Mouse (Mus musculus) ES-E14 (cell line): ENCODE data around the gene Dennd6b.

Experiments
- CHD2 ChIP-seq: IDR thresholded peaks from 2 replicates; pipeline ENCODE4 v1.6.1; 2014; ENCODE audit warnings: mild to moderate bottlenecking, low read depth, low read length, inconsistent platforms
- ZC3H11A ChIP-seq: IDR thresholded peaks from 2 replicates; pipeline ENCODE4 v1.6.1; 2012; ENCODE audit warnings: low read depth, mild to moderate bottlenecking, inconsistent platforms, low read length, borderline replicate concordance

DNA sequence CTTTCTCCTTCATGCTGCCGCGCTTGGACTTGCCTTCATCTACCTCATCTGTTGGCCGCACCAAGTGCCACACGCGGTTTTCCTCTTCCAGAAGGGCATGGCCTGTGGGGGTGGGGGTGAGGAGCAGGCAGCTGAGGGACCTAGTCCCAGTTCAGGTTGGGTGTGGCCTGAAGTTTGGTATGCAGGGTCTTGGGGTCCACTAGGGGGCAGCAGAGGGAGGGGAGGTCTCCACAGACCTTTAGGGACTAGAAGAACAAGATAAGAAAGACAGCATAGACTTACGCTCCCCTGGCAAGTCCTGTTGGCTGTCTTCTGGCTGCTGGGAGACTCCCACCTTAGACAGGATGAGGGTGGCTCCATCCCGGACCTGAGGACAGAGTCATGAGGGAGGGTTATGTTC lies 38.3 kb downstream of the Dennd6b start:
- TF ChIP-seq ZC3H11A (no peak), CHD2 (no peak)
